Mouse (Mus musculus) heart, postnatal 0 days (tissue): ENCODE data around the gene Gm10518.

Experiments
- CTCF ChIP-seq: IDR thresholded peaks from 2 replicates; pipeline ENCODE4 v1.5.1; 2016; ENCODE audit warnings: antibody characterized with exemption, control low read depth, low read depth
- EP300 ChIP-seq: IDR thresholded peaks from 2 replicates; pipeline ENCODE4 v1.6.1; 2016; ENCODE audit warnings: antibody characterized with exemption, low read depth

DNA sequence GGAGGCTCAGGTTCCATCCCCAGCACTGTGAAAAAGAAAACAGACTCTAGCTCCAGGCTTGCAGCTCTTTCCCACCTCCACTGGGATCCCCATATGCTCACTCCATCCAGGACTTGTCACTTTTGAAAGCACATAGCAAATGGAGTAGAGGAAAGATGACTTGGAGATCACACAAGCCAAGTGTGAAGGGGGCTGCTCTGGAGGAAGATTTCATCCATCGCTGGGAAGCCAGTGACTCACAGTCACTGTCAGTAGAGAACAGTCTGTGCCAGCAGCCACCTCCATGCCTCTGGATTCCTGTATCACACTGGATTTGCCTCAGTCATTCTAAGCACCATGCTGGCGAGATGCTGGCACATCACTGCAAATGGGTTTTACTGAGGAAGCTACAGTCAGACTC is 11.4 kb downstream of the Gm10518 start:
- TF ChIP-seq CTCF (no peak), EP300 (no peak)
